Mouse (Mus musculus) forebrain, postnatal 0 days (tissue): Measurements from ENCODE around the gene Mdc1. TPM values are rescaled to one million over a fixed set of nuclear protein-coding genes. Genes with fewer than 3 reads are reported as not detected.

Experiments used
- ATAC-seq: fragments of 200-750 bp; cut with Nextera tagmentation; 2 replicates; pipeline ENCODE4 v1.8.0; 2017; ENCODE audit warnings: mild to moderate bottlenecking, moderate library complexity
- DNase-seq: peaks from one replicate; pipeline ENCODE4 v3.0.0-alpha.2; 2015
- H3K27ac ChIP-seq: fragments of 300-500 bp; sonication (generic); 2 replicates; pipeline ENCODE4 v1.5.1; 2014; ENCODE audit warnings: low read depth, mild to moderate bottlenecking, antibody characterized with exemption, low read length, moderate library complexity, mixed read lengths
- H3K27me3 ChIP-seq: fragments of 300-500 bp; sonication (generic); 2 replicates; pipeline ENCODE4 v1.6.1; 2014; ENCODE audit warnings: mild to moderate bottlenecking, low read length, mixed read lengths; ENCODE audit not compliant: insufficient read depth
- H3K36me3 ChIP-seq: fragments of 300-500 bp; sonication (generic); 2 replicates; pipeline ENCODE4 v1.6.1; 2014; ENCODE audit warnings: mild to moderate bottlenecking, moderate library complexity; ENCODE audit not compliant: insufficient read depth
- H3K4me1 ChIP-seq: fragments of 300-500 bp; sonication (generic); 2 replicates; pipeline ENCODE4 v1.6.1; 2014; ENCODE audit warnings: antibody characterized with exemption; ENCODE audit not compliant: insufficient read depth
- H3K4me2 ChIP-seq: fragments of 300-500 bp; sonication (generic); 2 replicates; pipeline ENCODE4 v1.6.1; 2014; ENCODE audit warnings: low read depth, mild to moderate bottlenecking, moderate library complexity
- H3K4me3 ChIP-seq: fragments of 300-500 bp; sonication (generic); 2 replicates; pipeline ENCODE4 v1.5.1; 2014; ENCODE audit warnings: low read depth, low read length, mixed read lengths
- H3K9ac ChIP-seq: fragments of 300-500 bp; sonication (generic); 2 replicates; pipeline ENCODE4 v1.6.1; 2014; ENCODE audit warnings: mild to moderate bottlenecking
- H3K9me3 ChIP-seq: fragments of 300-500 bp; sonication (generic); 2 replicates; pipeline ENCODE4 v1.6.1; 2016; ENCODE audit warnings: low read length
- CTCF ChIP-seq: sonication (generic); IDR thresholded peaks from 2 replicates; pipeline ENCODE4 v1.5.1; 2016; ENCODE audit warnings: antibody characterized with exemption, control low read depth, low read depth
- WGBS: fragments of 180-500 bp; shearing (Covaris S2); extraction: QIAGEN DNeasy Blood & Tissue Kit; methylation state at CpG from one replicate; pipeline ENCODE4 v1.1.7; 2014; 5-methylcytosine and 5-hydroxymethylcytosine counted together
- polyA plus RNA-seq: library from polyadenylated mRNA; unstranded; fragments of >200 nt; fragmentation: Nextera tagmentation; extraction: Ambion mirVana; gene quantifications from 2 replicates; pipeline ENCODE4 v1.2.1, GENCODE M21; 2015
- total RNA-seq: library from RNA; depleted of rRNA; stranded (reverse); fragments of >200 nt; gene quantifications from 2 replicates; pipeline ENCODE4 v1.2.3, GENCODE M21; 2014; rRNA removed

The Mdc1 gene
- total RNA-seq (15.3 and 20.4 TPM in 2 replicates), polyA plus RNA-seq (3.0 and 4.4 TPM in 2 replicates)

DNA sequence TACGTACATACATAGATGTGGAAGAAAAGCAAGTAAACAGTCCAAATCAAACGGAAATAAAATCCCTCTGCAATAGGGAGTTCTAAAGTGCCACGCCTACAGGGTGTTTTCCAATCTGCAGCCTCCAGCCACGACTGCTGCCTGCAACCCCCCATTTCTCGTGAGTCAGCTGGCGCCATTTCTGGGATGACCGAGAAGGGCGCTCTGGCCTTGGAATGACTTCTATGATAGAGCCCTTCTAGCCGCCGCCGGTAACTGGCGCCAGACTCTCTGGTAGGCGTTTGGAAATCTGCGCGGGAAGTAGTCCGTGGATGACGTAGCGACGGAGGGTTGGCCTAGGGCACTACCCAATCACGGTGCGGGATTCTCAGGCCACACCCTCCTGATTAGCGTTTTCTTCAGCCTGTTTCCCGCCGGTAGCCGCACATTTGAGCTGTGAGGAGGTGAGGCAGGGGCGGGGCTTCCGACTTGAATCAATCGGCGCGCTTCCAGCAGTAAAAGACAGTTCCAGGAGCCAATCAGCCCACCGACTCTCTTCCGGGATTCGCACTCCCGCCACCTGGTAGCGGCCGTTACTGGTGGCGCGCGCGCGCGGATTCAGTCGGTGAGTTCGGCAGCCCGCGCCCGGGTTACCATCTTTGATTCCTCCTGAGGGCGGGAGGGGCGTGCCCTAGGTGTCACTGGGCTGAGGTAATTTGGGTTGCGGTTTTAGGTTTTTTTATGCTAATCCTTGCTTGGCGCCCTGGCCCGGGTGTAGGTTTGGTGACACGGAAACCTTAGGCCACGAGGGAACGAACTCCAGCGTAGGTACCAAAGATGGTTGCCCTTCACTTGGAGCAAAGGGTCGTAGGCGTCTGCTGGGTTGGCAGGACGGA is at the start of gene Mdc1:
Gene Mdc1, plus strand, starts transcription at position 440 of the 875 bp plus-strand sequence.
- H3K36me3 ChIP-seq = peaks cover 13% of the 10 kb centered on the region
- H3K4me3 ChIP-seq = peak within 1 kb of the TSS; percentile 64
- ATAC-seq (peak; percentile 89), DNase-seq (peak; percentile 100)
- peaks cover 10% of the 10 kb centered on the region; the same call in 1 of the 2 replicates for H3K4me1 ChIP-seq
- peak within 1 kb of the TSS; percentile 67 for H3K27ac ChIP-seq
- TF ChIP-seq CTCF = peak; percentile 63
- H3K4me2 ChIP-seq = peak within 1 kb of the TSS; percentile 67
- no peaks in the 10 kb centered on the region for H3K27me3 ChIP-seq
- under 1% methylated on average over 59 of the region's 59 CpGs for WGBS
- peak within 1 kb of the TSS; percentile 53 for H3K9ac ChIP-seq
- no peaks in the 10 kb centered on the region for H3K9me3 ChIP-seq

DNA sequence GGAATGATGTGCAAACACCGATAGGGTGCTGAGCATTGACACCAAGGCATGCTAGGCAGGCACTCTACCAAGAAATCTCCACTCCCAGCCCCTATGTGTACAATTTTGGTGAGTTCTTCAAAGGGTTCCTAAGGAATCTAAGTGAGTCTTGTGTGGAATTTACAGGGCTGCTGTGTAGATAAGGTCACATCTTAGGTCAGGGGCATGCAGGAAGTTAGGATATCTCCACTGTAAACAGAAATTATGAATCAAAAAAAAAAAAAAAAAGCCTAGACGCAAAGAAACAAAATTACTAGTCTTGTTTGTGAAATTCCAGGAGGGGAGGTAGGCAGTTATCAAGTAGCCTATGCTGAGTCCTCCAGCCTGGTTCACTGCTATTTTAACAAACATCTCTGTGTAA is 48.5 kb upstream of the Mdc1 start:
- TF ChIP-seq CTCF = no peak
- Histone ChIP-seq H3K27me3 (no peaks in the 10 kb centered on the region), H3K4me1 (no peaks in the 10 kb centered on the region), H3K9ac (no peak overlapping the region), H3K9me3 (no peaks in the 10 kb centered on the region), H3K4me2 (no peak overlapping the region), H3K36me3 (no peaks in the 10 kb centered on the region), H3K27ac (no peak overlapping the region), H3K4me3 (no peak overlapping the region)
- 87% methylated on average over 2 of the region's 2 CpGs for WGBS
- ATAC-seq (no peak), DNase-seq (no peak)

GRCm38 (mm10) chr17:35795099-35795498 is 46.2 kb upstream of the Mdc1 start:
- H3K4me3 ChIP-seq = no peak overlapping the region
- H3K27ac ChIP-seq = no peak overlapping the region
- TF ChIP-seq CTCF = no peak
- H3K9ac ChIP-seq = no peak overlapping the region
- ATAC-seq (no peak), DNase-seq (no peak)
- no peaks in the 10 kb centered on the region for H3K9me3 ChIP-seq
- no peak overlapping the region for H3K4me2 ChIP-seq
- WGBS = 63% methylated on average over 2 of the region's 2 CpGs
- no peaks in the 10 kb centered on the region for H3K36me3 ChIP-seq
- no peaks in the 10 kb centered on the region for H3K4me1 ChIP-seq
- H3K27me3 ChIP-seq = no peaks in the 10 kb centered on the region

DNA sequence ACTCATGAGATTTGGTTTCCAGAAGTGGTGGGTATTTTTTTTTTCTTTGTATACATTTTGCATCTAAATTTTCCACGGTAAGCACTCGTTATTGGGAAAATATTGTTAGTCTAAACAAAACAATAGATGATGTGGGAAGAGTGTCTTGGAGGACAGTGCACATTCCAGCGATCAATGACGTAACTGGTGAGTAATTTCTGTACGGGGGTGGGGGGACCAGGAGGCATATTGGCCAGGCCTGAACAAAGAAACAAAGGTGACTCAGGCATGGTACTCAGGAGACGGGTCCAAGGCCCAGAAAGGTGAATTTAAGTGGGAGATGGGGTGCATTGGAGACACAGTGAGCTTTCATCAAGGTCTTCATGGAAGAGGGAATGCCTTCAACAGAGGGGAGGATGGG is 45.7 kb upstream of the Mdc1 start:
- Histone ChIP-seq H3K9ac (no peak overlapping the region), H3K27me3 (no peaks in the 10 kb centered on the region), H3K27ac (no peak overlapping the region), H3K4me1 (no peaks in the 10 kb centered on the region), H3K4me2 (no peak overlapping the region), H3K36me3 (no peaks in the 10 kb centered on the region), H3K9me3 (no peaks in the 10 kb centered on the region), H3K4me3 (no peak overlapping the region)
- WGBS = 72% methylated on average over 6 of the region's 6 CpGs
- no peak for ATAC-seq
- TF ChIP-seq CTCF = no peak
- no peak for DNase-seq

DNA sequence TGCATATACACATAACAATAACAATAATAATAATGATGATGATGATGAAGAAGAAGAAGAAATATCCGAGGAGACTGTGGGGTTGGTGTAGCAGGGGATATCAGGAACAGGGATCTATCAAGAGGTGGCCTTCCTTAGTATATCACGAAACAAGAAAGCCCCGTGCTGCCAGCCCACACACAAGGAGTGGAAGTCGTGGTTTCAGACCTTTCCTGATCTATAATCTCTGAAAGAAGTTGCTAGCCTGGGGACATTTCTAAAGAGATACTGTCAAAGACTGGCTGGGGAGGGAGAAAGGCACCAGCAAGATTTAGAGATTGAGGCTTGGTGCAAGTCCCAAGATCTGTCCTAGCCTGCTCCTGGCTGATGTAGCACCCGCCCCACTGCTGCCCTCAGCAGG is 44.5 kb upstream of the Mdc1 start:
- H3K27ac ChIP-seq = no peak overlapping the region

GRCm38 (mm10) chr17:35800905-35801304 is 40.4 kb upstream of the Mdc1 start:
- Histone ChIP-seq H3K9me3 (no peaks in the 10 kb centered on the region), H3K4me2 (no peak overlapping the region), H3K4me1 (no peaks in the 10 kb centered on the region), H3K27me3 (no peaks in the 10 kb centered on the region), H3K9ac (no peak overlapping the region), H3K36me3 (no peaks in the 10 kb centered on the region), H3K4me3 (no peak overlapping the region), H3K27ac (no peak overlapping the region)
- TF ChIP-seq CTCF = no peak
- ATAC-seq (no peak), DNase-seq (no peak)
- 70% methylated on average over 2 of the region's 2 CpGs for WGBS

More for the DNA sequence above, 44.5 kb upstream of the Mdc1 start:
- no peaks in the 10 kb centered on the region for H3K36me3 ChIP-seq
- H3K9me3 ChIP-seq = no peaks in the 10 kb centered on the region
- no peak for TF ChIP-seq CTCF
- no peaks in the 10 kb centered on the region for H3K27me3 ChIP-seq
- no peak overlapping the region for H3K9ac ChIP-seq
- no peak for DNase-seq
- H3K4me1 ChIP-seq = no peaks in the 10 kb centered on the region
- WGBS = 78% methylated on average over 5 of the region's 5 CpGs
- H3K4me2 ChIP-seq = no peak overlapping the region
- ATAC-seq = no peak
- H3K4me3 ChIP-seq = no peak overlapping the region

GRCm38 (mm10) chr17:35803020-35803419 is 38.3 kb upstream of the Mdc1 start:
- DNase-seq (no peak), ATAC-seq (no peak)
- no peaks in the 10 kb centered on the region for H3K27me3 ChIP-seq
- no peak overlapping the region for H3K4me2 ChIP-seq
- WGBS = 43% methylated on average over 6 of the region's 6 CpGs
- TF ChIP-seq CTCF = no peak
- no peaks in the 10 kb centered on the region for H3K4me1 ChIP-seq
- H3K4me3 ChIP-seq = no peak overlapping the region
- no peaks in the 10 kb centered on the region for H3K9me3 ChIP-seq
- no peak overlapping the region for H3K27ac ChIP-seq
- H3K36me3 ChIP-seq = no peaks in the 10 kb centered on the region
- H3K9ac ChIP-seq = no peak overlapping the region
